Mouse (Mus musculus): ENCODE measurements at regions not wholly inside any gene's neighbourhood (a gene's known extent, or its start where the extent isn't known, plus 50 kb on each side); places are given as distances from the start of the nearest gene placed in this dataset.

- no peak for DNase-seq (ENCODE audit: low read depth, low spot score)
These were observed 116.3 kb upstream of the Lhx1 start for GRCm38 (mm10) chr11:84641601-84642000.

GRCm38 (mm10) chr11:84638353-84638752 lies 113.0 kb upstream of the Lhx1 start:
- no peak for DNase-seq (ENCODE audit: low read depth, low spot score)

- no peak for DNase-seq (ENCODE audit: low read depth, low spot score)
These were observed 111.9 kb upstream of the Lhx1 start for GRCm38 (mm10) chr11:84637268-84637667.

GRCm38 (mm10) chr11:84634990-84635389 lies 109.7 kb upstream of the Lhx1 start:
- DNase-seq (ENCODE audit: low read depth, low spot score), result no peak

GRCm38 (mm10) chr11:84633300-84633699 lies 108.0 kb upstream of the Lhx1 start:
- no peak for DNase-seq (ENCODE audit: low read depth, low spot score)

- no peak for DNase-seq (ENCODE audit: low read depth, low spot score)
These were observed 102.8 kb upstream of the Lhx1 start for GRCm38 (mm10) chr11:84628111-84628510.

GRCm38 (mm10) chr11:84627685-84628084 lies 102.3 kb upstream of the Lhx1 start:
- no peak for DNase-seq (ENCODE audit: low read depth, low spot score)

GRCm38 (mm10) chr11:84627259-84627658 lies 101.9 kb upstream of the Lhx1 start:
- no peak for DNase-seq (ENCODE audit: low read depth, low spot score)

GRCm38 (mm10) chr11:84624100-84624499 lies 98.8 kb upstream of the Lhx1 start:
- no peak for DNase-seq (ENCODE audit: low read depth, low spot score)

- DNase-seq (ENCODE audit: low read depth, low spot score), result no peak
These were observed 94.4 kb upstream of the Lhx1 start for GRCm38 (mm10) chr11:84619713-84620112.

- DNase-seq (ENCODE audit: low read depth, low spot score), result no peak
These were observed 93.2 kb upstream of the Lhx1 start for GRCm38 (mm10) chr11:84618576-84618975.

GRCm38 (mm10) chr11:84612982-84613720 lies 87.8 kb upstream of the Lhx1 start:
- no peak for DNase-seq (ENCODE audit: low read depth, low spot score)

GRCm38 (mm10) chr11:84611625-84611879 lies 86.2 kb upstream of the Lhx1 start:
- DNase-seq (ENCODE audit: low read depth, low spot score), result no peak

GRCm38 (mm10) chr11:84610774-84611624 lies 85.7 kb upstream of the Lhx1 start:
- DNase-seq (ENCODE audit: low read depth, low spot score), result no peak

GRCm38 (mm10) chr11:84604781-84605180 lies 79.4 kb upstream of the Lhx1 start:
- DNase-seq (ENCODE audit: low read depth, low spot score), result no peak

GRCm38 (mm10) chr11:84599267-84599841 lies 74.0 kb upstream of the Lhx1 start:
- no peak for DNase-seq (ENCODE audit: low read depth, low spot score)

GRCm38 (mm10) chr11:84597572-84598295 lies 72.4 kb upstream of the Lhx1 start:
- DNase-seq (ENCODE audit: low read depth, low spot score), result no peak

- DNase-seq (ENCODE audit: low read depth, low spot score), result no peak
These were observed 67.5 kb upstream of the Lhx1 start for GRCm38 (mm10) chr11:84592715-84593339.

GRCm38 (mm10) chr11:84587107-84587506 lies 61.8 kb upstream of the Lhx1 start:
- DNase-seq (ENCODE audit: low read depth, low spot score), result no peak

- DNase-seq (ENCODE audit: low read depth, low spot score), result no peak
These were observed 60.3 kb upstream of the Lhx1 start for GRCm38 (mm10) chr11:84585626-84586025.

GRCm38 (mm10) chr11:84578805-84579541 lies 53.6 kb upstream of the Lhx1 start:
- DNase-seq (ENCODE audit: low read depth, low spot score), result no peak
